Mouse (Mus musculus) layer of hippocampus, adult 18-20 months (tissue): Measurements from ENCODE around the gene Prss45. TPM values are rescaled to one million over a fixed set of nuclear protein-coding genes. Genes with fewer than 3 reads are reported as not detected.
"Not testable (repeated sequence)": the region's sequence is repeated elsewhere in the genome, so short reads cannot be mapped to it uniquely, and the experiment has no call there.

ENCODE experiments used
- DNase-seq, 2 experiments: peaks; one replicate each; pipeline ENCODE4 v3.0.0; 2022; ENCODE audit warnings: low spot score in 2 of 2
- long read RNA-seq: library from polyadenylated mRNA; stranded (forward); transcript quantifications from one replicate; pipeline ENCODE4 v2.0.0, GENCODE M21; 2021
- total RNA-seq, 2 experiments: library from RNA; stranded (reverse); gene quantifications; 2 replicates each; pipeline ENCODE4 v1.2.3; 2021

Gene Prss45
- under 1 TPM in 1 of 2 experiments, not detected in 1; 0.35 TPM for total RNA-seq
- long read RNA-seq, partial matches to known transcripts = 0 of 2 reads
- long read RNA-seq, other reads (novel, unspliced or antisense) = 2 of 2 reads

GRCm38 (mm10) chr9:110834411-110834810 lies at the start of gene Prss45:
Gene Prss45, plus strand, starts transcription at chr9:110834588.
- DNase-seq = no peak

DNA sequence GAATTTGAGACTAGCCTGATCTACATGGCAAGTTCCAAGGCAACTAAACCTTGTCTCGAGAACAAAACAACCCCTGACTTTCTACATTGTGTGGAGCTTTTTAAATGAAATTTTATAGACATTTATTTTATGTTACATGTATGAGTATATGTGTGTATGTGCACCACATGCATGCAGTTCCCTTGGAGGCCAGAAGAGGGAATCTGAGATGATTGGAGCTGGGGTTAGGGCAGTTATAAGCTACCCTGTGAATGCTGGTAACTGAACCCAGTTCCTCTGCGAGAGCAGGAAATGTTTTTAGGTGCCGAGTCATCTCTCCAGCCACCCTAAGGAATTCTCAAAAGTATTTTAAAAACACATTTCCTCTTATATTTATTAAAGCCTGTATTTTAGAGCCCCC lies 46.2 kb upstream of the Prss45 start:
- DNase-seq = no peak

- no peak for DNase-seq
These were observed 43.9 kb upstream of the Prss45 start for GRCm38 (mm10) chr9:110790462-110790861.

DNA sequence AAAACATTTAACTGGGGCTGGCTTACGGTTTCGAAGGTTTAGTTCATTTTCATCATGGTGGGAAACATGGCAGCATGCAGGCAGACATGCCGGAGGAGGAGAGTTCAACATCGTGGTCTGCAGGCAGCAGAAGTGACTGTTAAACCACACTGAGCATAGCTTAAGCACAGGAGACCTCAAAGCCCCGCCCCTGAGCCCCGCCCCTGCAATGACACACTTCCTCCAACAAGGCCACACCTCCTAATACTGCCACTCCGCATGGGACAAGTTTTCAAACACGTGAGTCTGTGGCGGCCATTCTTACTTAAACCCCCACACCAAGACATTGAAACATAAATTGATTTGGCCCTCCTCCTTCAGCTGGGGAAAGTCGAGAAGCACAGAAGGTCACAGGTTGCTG lies 37.4 kb upstream of the Prss45 start:
- no peak for DNase-seq

DNA sequence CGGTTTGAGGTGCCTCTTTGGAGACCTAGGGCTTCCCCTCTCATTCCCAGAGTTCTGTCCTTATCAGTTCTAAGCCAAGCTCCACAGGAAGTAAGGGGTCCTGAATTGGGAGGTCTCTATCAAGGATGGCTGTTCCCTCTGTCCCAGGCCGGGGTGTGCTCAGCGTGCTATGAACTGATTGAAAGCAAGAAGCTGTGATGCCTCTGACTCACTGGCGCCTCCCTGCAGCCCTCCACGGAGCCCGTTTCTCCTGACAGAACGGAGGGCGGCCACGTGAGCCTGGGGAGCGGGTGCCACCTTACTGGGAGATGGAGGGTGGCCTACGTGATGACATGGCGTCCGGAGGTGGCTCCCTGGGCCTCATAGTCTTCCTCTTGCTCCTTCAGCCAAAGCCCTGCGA lies 36.5 kb upstream of the Prss45 start, which contains the start of gene Prss42:
Gene Prss42, plus strand, starts transcription at position 301 of the 400 bp plus-strand sequence.
- DNase-seq = no peak

DNA sequence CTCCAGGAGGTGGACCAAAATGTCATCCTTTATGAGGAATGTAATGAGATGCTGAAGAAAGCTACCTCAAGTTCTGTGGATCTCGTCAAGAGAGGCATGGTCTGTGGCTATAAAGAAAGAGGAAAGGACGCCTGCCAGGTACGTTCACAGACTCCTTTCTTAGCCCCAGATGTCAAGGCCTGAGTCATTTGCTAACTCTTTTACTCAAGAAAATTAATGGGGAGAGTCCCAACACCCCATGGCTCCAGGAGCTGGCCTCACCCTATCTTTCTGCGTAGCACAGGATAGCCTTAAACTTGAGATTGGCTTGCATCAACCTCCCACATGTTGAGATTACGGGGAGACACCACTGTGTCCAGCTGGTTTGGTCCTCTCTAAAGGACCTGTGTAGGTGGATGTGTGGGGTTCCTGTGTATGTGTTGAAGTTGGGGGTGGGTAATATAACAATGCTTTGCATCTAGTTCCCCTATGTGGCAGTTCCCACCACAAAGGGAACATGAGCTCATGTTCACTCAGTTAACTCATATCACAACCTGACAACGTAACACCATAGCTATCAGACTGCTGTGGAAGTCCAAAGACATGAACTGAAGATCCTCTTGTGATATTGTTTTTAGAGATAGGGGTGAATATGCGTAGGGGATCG lies 33.4 kb upstream of the Prss45 start:
- DNase-seq = no peak

- DNase-seq = no peak
These were observed 31.1 kb upstream of the Prss45 start for GRCm38 (mm10) chr9:110803294-110803693.

DNA sequence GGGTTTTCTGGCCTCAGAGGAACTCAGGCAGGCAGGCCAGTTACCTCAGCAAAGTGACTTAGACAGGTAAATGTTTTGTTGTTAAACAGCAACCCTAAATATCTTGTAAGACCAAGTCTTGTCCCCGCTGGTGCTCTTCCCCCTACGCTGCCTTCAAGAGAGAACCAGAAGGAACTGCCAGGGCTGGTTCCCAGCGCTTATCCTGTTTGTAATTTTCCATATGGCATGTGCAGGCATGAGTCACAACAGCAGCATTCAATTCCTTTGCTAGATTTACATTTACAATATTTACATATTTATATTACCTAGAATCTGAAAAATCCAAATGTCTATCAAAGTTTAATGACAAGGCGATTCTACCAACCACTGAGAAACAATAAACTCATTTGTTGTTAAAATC lies 24.3 kb upstream of the Prss45 start:
- DNase-seq = no peak

DNA sequence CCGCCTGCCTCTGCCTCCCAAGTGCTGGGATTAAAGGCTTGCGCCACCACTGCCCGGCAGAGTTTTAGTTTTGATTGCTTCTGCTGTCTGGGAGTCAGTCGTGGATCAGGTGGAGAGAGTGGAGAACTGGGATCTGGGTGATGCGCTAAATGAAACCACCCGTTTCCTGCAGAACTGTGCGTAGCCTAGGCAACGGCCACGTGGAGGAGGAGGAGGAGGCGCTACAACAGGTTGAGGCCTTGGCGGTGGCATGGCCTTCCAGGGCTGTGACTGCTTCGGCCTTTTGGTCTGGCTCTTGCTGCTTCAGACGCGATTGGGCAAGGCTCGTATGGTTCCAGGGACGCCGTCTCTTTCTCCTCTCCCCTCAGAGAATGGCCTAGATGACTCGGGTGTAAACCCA lies 20.6 kb upstream of the Prss45 start, which contains the start of gene Prss44:
Gene Prss44, plus strand, starts transcription at position 206 of the 400 bp plus-strand sequence.
- DNase-seq = no peak

- DNase-seq = not testable (repeated sequence)
These were observed 13.8 kb upstream of the Prss45 start for GRCm38 (mm10) chr9:110820546-110820945.

DNA sequence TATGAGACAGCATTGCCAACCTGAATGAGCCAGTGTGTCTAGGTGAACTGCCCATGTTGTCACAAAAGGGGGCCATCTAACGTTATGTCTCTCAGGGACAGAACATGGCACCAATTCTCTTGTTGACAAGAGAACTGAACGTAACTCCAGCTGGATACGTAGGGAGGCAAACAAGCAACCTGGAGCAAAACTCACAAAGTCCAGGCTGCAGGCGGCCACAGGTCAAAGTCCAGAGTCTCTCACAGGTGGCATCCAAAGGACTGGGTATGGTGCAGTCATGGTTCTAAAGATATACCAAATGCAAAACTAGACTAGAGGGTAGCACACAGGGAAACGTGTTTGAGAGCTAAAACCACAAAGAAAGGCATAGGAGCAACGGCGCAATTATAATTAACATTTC lies 13.0 kb upstream of the Prss45 start:
- DNase-seq = no peak

GRCm38 (mm10) chr9:110825426-110825825 lies 9.0 kb upstream of the Prss45 start:
- no peak for DNase-seq

GRCm38 (mm10) chr9:110825832-110826231 lies 8.6 kb upstream of the Prss45 start:
- no peak for DNase-seq

- no peak for DNase-seq
These were observed 8.0 kb upstream of the Prss45 start, which contains the start of gene Prss43 for GRCm38 (mm10) chr9:110826390-110826789. Gene Prss43, plus strand, starts transcription at chr9:110826690.

DNA sequence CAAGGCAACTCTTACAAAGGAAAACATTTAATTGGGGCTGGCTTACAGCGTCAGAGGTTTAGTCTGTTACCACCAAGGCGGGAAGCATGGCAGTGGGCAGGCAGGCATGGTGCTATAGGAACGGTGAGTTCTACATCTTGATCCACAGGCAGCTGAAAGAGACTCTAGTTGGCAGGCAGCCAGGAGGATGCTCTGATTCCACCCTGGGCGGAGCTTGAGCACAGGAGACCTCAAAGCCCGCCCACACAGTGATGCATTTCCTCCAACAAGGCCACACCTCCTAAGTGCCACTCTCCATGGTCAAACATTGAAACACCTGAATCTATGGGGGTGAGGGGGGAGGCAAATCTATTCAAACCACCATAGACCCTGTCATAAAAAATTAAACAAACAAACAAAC lies 1.4 kb upstream of the Prss45 start:
- no peak for DNase-seq

DNA sequence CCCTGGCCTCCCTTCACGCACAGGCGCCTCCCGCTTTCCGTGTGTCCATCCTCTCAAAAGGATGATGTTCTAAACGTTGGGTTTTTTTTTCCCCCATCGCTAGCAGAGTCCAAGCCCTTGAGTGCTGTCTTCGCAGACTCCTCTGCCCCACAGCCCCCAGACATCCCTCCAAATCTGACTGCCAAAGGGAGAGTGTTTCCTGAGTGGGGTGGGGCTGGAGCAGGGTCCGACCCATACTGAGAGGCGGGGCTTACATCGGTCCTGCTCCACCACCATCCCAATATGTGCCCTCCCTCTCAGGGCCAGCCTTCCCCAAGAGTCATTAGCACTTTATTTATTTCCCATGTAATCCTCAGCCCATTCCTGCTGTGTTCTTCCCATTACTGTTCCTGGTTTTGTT lies 573 bp downstream of the Prss45 start:
- DNase-seq = no peak

DNA sequence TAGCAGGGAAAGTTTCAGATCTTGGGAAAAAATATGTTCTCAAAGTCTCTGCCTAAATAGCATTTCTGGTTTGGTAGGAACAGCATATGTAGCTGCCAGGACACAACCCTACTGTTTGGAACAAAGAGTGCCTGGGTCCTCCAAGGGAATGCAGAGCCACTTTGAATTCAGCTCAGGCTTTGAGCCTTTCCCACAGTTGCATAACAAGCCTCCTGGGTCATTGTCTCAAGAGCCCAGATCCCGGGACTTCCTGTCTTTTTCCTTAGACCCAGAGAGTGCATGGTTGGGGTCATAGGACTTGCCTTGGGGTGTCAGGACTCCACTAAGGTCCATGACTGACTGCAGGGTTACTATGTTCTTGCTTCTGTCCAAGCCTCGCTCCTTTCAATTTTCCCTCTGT lies 1.7 kb downstream of the Prss45 start:
- DNase-seq = peak in 1 of 2 experiments; percentile 46

GRCm38 (mm10) chr9:110840905-110841304 lies 6.5 kb downstream of the Prss45 start:
- no peak for DNase-seq

GRCm38 (mm10) chr9:110841438-110841837 lies 7.0 kb downstream of the Prss45 start:
- no peak for DNase-seq

DNA sequence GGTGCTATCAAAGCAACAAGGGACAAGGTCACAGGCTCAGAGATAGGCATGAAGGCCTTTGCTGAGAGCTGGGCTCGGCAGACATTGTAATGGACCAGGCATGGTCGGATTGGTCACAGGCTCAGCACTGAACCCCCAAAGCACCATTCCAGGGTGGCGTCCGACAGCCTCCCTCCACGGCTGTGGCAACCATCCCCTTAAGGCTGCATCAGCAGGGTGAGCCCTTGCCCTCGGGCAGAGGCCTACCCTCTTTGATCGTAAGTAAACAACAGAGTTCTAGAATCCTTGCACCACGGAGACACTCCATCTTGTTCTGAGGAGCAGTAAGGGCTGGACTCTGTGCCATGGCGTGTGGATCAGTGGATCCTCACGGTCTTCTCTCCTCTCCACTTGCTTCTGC lies 9.8 kb downstream of the Prss45 start, which contains the start of gene Prss46:
Gene Prss46, plus strand, starts transcription at position 301 of the 400 bp plus-strand sequence.
- DNase-seq = no peak

- no peak for DNase-seq
These were observed 14.8 kb downstream of the Prss45 start for GRCm38 (mm10) chr9:110849162-110849561.

DNA sequence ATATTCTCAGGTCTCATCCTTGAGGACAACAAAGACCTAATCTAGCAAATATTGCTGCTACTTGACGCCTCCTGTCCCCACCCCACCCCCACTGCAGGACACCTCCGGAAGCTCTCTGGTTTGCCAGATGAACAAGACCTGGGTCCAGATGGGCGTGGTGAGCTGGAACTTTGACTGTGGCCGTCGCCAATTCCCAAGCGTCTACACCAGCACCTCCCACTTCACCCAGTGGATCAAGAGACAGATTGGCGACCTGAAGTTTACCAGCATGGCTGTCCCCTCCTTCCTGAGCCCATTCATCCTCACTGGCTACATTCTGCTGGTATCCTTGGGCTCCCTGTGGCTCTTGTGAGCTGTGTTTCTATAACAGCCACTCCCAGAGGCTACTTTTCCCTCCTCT lies 21.5 kb downstream of the Prss45 start:
- DNase-seq = no peak

DNA sequence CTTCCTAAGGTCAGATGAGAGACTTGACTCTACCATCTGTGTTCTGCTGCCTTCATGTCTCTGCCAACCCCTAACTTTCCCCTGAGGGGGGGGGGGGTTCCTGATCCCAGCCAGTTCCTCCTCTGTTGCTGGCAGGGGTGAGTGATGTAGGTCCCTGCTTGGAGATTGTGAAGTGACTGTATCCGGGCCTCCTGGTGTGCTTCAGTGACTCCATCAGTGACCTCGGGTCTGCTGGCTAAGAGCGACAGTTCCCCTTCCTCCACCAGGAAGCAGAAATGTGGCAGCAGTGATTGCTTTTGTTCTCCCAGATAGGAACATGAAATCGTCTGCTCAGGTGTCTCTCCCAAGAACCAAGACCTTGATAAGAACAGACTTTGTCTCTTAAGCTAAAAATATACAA lies 22.5 kb downstream of the Prss45 start:
- DNase-seq = no peak
